Mouse (Mus musculus) urinary bladder, postnatal 4 days (tissue): ENCODE results near the gene Slc26a1.

Source experiments
- DNase-seq, 2 experiments: peaks; one replicate each; pipeline ENCODE4 v3.0.0; 2021 to 2022; ENCODE audit warnings: low spot score in 2 of 2

The Slc26a1 gene

GRCm38 (mm10) chr5:108621870-108622269, 53.5 kb downstream of the Slc26a1 start:
- DNase-seq, result no peak
